Mouse (Mus musculus): ENCODE data around the gene Tspear.

Tspear gene

DNA sequence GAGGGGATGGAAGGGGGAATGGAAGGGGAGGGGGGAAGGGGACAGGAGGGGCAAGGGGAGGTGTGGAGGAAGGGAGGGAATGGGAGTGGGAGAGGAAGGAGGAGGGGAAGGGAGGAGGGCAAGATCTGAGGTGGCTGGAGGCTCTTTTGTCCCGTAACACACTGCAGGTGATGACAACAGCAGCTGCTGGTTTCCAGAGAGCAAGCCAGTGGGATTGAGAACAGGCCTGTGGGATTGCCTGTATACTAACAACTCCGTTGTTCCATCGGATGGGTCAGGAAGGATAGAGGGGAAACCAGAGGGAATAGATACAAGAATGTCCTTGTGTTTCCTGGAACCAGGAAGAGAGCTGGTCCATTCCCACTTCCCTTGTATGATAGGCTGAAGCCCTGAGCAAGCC, 111.3 kb downstream of the Tspear start:
- no peak for DNase-seq

- DNase-seq = peak; percentile 9
Observed at GRCm38 (mm10) chr10:77798164-77798920, 112.0 kb downstream of the Tspear start.

GRCm38 (mm10) chr10:77798921-77799508, 112.6 kb downstream of the Tspear start, which contains the start of gene Gm19668:
Gene Gm19668 (minus strand): TSS chr10:77799133.
- no peak for DNase-seq

DNA sequence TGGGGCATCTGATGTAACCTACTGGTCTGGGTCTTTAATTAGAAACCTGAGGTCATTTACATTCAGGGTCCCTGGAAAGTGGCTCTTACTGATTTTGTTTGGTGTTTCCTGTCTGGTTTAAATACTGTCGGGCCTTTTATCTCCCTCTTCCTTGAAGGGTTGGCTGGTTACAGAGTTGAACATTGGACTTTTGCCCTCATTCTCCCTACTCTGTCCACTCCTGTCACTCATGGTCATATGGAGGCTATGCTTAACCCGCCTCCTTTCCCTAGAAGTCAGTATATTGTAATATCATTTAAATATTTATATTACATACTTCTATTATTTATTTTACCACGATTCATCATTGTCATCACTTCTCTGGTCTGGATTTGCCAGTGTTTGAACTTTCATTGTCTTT, 117.7 kb downstream of the Tspear start:
- no peak for DNase-seq

DNA sequence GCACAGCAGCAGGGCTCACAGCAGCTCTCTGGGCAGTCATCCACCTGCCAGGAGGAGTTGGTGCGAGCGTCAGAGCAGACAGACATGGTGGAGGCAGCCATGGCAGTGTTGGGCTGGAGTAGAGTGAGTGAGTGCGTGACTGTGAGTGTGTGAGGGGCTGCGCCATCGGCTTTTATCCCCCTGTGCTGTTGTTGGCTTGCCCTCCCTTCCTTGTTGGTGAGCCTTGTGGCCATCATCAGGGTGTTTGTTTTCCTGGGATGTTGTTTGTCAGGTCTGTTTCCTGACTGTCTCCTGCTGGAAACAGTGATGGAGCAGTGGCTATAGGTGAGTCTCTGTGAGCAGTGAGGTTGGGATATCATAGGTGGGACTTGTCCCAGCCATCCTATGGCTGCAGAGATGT, 125.4 kb downstream of the Tspear start, which contains the start of gene Gm9507:
Gene Gm9507 (minus strand): TSS at position 101 of the 400 bp plus-strand sequence.
- no peak for DNase-seq

DNA sequence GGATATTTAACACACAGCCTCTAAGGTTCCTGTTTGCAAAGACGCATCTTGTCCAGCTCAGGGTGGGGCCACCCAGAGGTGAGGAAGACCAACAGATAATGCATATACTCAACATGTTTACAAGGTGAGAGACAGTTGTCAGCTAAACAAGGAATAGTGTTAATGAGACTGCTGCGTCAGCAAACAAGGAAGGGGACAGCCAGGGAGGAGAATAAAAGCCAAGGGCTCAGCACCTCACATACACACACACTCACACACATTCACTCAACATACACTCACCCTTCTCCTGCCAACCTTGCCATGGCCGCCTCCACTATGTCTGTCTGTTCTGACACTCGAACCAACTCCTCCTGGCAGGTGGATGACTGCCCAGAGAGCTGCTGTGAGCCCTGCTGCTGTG, 128.0 kb downstream of the Tspear start, which contains the start of gene Gm2696:
Gene Gm2696 (plus strand): TSS at position 301 of the 400 bp plus-strand sequence.
- DNase-seq = no peak

DNA sequence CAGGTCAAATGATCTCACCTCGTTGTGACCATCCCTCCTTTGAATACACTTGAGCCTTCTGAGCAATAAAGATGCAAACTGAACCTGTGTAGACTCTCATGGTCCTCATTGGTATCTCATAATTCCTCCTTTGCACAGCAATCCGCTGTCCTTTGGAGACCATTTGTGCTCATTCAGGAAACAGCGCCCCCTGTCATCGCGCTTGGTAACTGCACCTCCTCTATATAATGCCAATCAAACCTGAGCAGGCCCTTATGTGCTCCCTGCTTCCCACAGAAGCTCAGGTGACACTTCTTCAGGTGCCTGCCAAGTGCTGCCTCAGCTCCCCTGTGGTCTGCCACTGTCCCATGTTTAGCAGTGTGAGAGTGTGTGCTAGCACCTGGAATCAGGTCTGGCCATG, 129.1 kb downstream of the Tspear start:
- no peak for DNase-seq

GRCm38 (mm10) chr10:77818523-77818922, 132.2 kb downstream of the Tspear start:
- no peak for DNase-seq

- DNase-seq = no peak
Observed at GRCm38 (mm10) chr10:77819203-77819602, 132.8 kb downstream of the Tspear start.

- DNase-seq = no peak
Observed at GRCm38 (mm10) chr10:77826951-77827350, 140.6 kb downstream of the Tspear start, which contains the start of gene Krtap10-4. Gene Krtap10-4 (minus strand): TSS chr10:77827095.

DNA sequence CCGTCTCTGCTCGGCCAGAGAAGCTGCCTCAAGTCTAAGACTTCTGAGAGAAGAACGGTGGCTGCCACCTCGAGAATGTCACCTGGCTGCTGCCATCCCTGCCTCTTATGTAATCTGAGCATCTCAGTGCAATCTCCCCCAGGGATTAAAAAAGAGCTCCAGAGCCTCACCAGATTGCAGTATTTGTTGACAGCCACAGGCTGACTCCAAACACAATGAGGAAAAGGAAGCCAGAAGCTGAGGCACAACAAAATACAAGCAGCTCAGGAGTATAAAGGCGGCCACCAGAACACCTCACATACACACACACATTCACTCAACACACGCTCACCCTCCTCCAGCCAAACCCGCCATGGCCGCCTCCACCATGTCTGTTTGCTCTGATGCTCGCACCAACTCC, 149.3 kb downstream of the Tspear start, which contains the start of gene Krtap10-10:
Gene Krtap10-10 (plus strand): TSS at position 301 of the 400 bp plus-strand sequence.
- DNase-seq = no peak

GRCm38 (mm10) chr10:77839006-77839405, 152.6 kb downstream of the Tspear start:
- DNase-seq = no peak

GRCm38 (mm10) chr10:77846503-77846902, 160.1 kb downstream of the Tspear start, which contains the start of gene Gm36176:
Gene Gm36176 (plus strand): TSS chr10:77846803.
- no peak for DNase-seq

DNA sequence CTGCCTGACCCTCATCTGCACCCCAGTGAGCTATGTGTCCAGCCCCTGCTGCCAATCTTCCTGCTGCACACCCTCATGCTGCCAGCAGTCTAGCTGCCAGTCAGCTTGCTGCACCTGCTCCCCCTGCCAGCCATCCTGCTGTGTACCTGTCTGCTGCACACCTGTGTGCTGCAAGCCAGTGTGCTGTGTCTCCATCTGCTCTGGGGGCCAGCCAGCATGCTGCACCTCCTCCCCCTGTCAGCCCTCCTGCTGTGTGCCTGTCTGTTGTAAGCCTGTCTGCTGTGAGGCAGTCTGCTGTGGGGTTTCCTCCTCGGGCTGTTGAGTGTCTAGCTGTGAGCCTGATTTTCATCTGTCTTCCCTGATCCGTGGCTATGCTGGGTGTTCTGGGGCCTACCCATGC, 160.6 kb downstream of the Tspear start:
- DNase-seq = peak; percentile 28

GRCm38 (mm10) chr10:77847538-77847937, 161.2 kb downstream of the Tspear start:
- DNase-seq = no peak

- DNase-seq = no peak
Observed at GRCm38 (mm10) chr10:77852559-77852958, 166.2 kb downstream of the Tspear start, which contains the start of gene Gm10318. Gene Gm10318 (plus strand): TSS chr10:77852859.

- no peak for DNase-seq
Observed at GRCm38 (mm10) chr10:77861675-77862074, 175.3 kb downstream of the Tspear start, which contains the start of gene Gm3285. Gene Gm3285 (plus strand): TSS chr10:77861975.

DNA sequence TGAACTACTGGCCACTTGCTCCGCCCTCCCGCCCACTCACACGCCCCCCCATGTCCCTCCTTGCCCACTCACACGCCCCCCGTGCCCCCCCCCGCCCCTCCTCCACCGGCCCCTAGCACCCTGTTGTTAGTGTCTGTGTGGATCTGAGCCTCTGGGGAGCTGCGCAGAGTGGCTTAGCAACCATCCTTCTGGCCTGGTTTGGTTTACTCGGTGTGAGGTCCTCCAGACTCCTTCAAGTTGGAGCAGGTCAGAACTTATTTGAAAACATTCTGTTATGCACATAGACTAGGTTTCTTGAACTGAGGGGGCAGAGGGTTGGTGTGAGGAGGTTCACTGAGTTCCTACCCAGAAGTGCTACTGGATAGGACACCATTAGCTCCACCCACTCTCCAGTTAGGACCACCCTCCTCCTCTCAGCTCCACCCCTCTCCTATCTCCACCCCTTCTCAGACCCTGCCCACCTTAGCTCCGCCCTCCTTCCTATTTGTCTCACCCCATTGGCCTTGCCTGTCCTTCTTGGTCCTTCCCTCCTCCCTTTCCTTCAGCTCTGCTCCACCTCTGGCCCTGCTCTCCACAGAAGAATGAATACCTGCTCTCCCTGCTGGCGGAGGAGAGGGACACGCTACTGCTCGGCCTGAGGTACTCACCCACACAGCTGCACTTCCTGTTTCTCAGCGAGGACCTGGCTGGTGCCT, 177.8 kb downstream of the Tspear start:
- DNase-seq = peak; percentile 17

DNA sequence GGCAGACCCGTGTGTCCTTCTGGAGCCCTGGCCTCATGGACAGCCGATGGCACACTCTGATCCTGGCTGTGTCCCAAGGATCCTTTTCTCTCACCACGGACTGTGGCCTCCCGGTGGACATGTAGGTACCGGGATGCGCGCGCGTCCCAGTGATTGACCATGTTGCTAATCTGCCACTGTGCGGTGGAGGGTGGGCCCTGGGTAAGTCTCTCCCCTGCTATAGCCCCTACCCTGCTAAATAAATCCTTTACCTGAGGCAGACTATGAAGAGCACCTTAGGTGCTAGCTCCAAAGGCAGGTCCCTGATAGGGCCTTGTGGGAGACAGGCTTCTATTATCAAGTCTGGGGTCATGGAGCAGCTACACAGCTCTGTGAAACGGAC, 178.4 kb downstream of the Tspear start:
- DNase-seq = peak; percentile 12

GRCm38 (mm10) chr10:77867546-77867945, 181.2 kb downstream of the Tspear start:
- DNase-seq = no peak

DNA sequence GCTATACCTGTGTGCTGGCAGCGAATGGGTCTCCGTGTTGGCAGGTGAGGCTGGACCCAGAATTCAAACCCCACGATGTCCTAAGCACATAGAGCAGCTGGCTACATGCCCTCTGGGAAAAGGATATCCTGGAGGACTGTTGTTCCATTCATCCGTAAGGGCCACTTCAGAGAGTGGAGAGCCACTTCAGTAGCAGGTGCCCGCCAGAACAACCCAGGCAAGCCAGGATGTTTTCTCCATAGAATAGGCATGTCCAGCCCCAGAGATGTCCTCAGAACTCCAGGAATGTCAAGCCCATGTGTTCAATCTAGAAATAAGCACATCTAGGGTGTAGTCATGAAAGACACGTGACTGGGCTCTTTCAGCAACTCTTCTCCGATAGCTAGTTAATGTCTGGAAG, 183.3 kb downstream of the Tspear start:
- no peak for DNase-seq

GRCm38 (mm10) chr10:77878985-77879384, 192.6 kb downstream of the Tspear start:
- DNase-seq = no peak

GRCm38 (mm10) chr10:77880305-77880704, 193.9 kb downstream of the Tspear start:
- DNase-seq = no peak
